Mouse (Mus musculus) G1E (cell line): ENCODE results near the gene Actr2. TPM values are rescaled to one million over a fixed set of nuclear protein-coding genes. Genes with fewer than 3 reads are reported as not detected.

Experiments used
- ATAC-seq: 2 replicates; pipeline ENCODE4 v1.8.0; 2016; ENCODE audit warnings: mild to moderate bottlenecking; ENCODE audit not compliant: insufficient number of reproducible peaks, poor library complexity, low FRiP score, severe bottlenecking; ENCODE audit errors: extremely low read depth
- DNase-seq: peaks from one replicate; pipeline ENCODE4 v3.0.0; 2012; ENCODE audit warnings: low spot score
- H3K27me3 ChIP-seq: 2 replicates; pipeline ENCODE4 v1.6.1; 2012; ENCODE audit warnings: mild to moderate bottlenecking, low read length, inconsistent platforms; ENCODE audit not compliant: insufficient read depth
- H3K36me3 ChIP-seq: replicated peaks from 2 replicates; pipeline ENCODE3; 2012; ENCODE audit warnings: mild to moderate bottlenecking, inconsistent platforms
- H3K4me1 ChIP-seq: 2 replicates; pipeline ENCODE4 v1.6.1; 2012; ENCODE audit warnings: low read depth, low read length, inconsistent platforms, mixed read lengths; ENCODE audit not compliant: insufficient read depth
- H3K4me3 ChIP-seq: 2 replicates; pipeline ENCODE4 v1.5.1; 2012; ENCODE audit warnings: low read depth, mild to moderate bottlenecking, inconsistent platforms, low read length, moderate library complexity, mixed read lengths
- H3K9me3 ChIP-seq: replicated peaks from 2 replicates; pipeline ENCODE4 v1.6.1; 2012; ENCODE audit warnings: inconsistent platforms
- CTCF ChIP-seq: IDR thresholded peaks from 2 replicates; pipeline ENCODE4 v1.5.1; 2012; ENCODE audit warnings: low read depth, low read length, inconsistent platforms, mixed read lengths
- GATA1 ChIP-seq: IDR thresholded peaks from 2 replicates; pipeline ENCODE4 v1.6.1; 2012; ENCODE audit warnings: borderline replicate concordance, low read length, inconsistent platforms, mixed read lengths
- GATA2 ChIP-seq: IDR thresholded peaks from 2 replicates; pipeline ENCODE4 v1.6.1; 2012; ENCODE audit warnings: low read depth, low read length, inconsistent platforms, borderline replicate concordance
- POLR2AphosphoS5 ChIP-seq: IDR thresholded peaks from 2 replicates; pipeline ENCODE4 v1.6.1; 2012; ENCODE audit warnings: low read depth, low read length, inconsistent platforms; ENCODE audit not compliant: insufficient replicate concordance
- TAL1 ChIP-seq: conservative IDR thresholded peaks from 2 replicates; pipeline ENCODE4 v1.6.1; 2012; ENCODE audit warnings: low read depth, low read length, inconsistent platforms, mixed read lengths
- polyA plus RNA-seq: library from polyadenylated mRNA; stranded (reverse); fragments of >175 nt; gene quantifications from 2 replicates; pipeline ENCODE4 v1.2.3, GENCODE M21; 2012
- total RNA-seq, 2 experiments: library from RNA; stranded (forward) in 1 of 2; stranded (reverse) in 1 of 2; fragments of 200-1000 nt in 1 of 2; fragments of >200 nt in 1 of 2; fragmentation: Nextera tagmentation in 1 of 2; gene quantifications; 2 replicates each; pipeline ENCODE4 v1.2.3; 2014 to 2017

Gene Actr2
- total and polyA plus RNA-seq, 3 experiments = 120 to 261 (median 217) TPM

DNA sequence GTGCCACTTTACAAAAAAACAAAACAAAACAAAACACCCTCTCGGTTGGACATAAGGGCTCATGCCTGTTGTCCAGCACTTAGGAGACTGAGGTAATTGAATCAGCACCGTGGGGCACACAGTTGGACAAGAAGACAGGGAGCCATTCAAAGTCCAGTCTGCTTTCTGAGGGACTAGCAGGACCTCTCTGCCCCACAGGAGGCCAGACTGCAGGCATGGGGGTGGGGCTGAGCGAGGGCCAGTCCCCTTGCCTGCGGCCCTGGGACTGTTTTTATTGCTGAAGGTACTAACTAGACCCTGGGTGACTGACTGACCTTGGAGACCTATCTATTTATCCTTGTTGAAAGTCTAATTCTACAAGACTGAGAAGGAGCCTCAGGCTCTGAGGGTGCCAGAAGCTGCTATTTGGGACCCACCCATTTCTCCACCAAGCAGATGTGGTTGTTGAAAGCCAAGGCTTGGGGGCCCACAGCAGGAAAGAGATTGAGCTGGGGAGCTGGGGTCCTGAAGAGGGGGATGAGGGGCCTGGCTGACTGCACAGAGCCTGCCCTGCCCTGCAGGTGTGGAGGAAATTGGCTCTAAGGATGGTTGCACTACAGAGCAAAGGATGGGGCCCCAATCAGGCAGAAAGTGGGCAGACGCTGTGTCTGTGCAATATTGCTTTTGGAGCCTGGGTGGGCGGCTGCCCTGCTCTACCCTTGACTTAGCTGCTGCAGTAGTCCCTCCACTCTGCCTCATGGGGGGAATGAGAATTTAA is 71.4 kb downstream of the Actr2 start:
- Histone ChIP-seq H3K36me3 (no peaks in the 10 kb centered on the region), H3K27me3 (peaks cover 30% of the 10 kb centered on the region), H3K4me1 (peaks cover 12% of the 10 kb centered on the region), H3K4me3 (no peak overlapping the region), H3K9me3 (no peaks in the 10 kb centered on the region)
- no peak for TF ChIP-seq GATA1
- TF ChIP-seq POLR2AphosphoS5 = no peak
- TF ChIP-seq CTCF = no peak
- no peak for TF ChIP-seq TAL1
- no peak for TF ChIP-seq GATA2
- no peak for DNase-seq
- no peak for ATAC-seq

GRCm38 (mm10) chr11:20038723-20039122 is 74.0 kb downstream of the Actr2 start:
- Histone ChIP-seq H3K9me3 (no peaks in the 10 kb centered on the region), H3K36me3 (no peaks in the 10 kb centered on the region), H3K27me3 (peaks cover 36% of the 10 kb centered on the region), H3K4me3 (no peak overlapping the region), H3K4me1 (peaks cover 19% of the 10 kb centered on the region)
- DNase-seq (no peak), ATAC-seq (no peak)
- TF ChIP-seq CTCF (no peak), POLR2AphosphoS5 (no peak), TAL1 (no peak), GATA2 (no peak), GATA1 (no peak)

GRCm38 (mm10) chr11:20037739-20038138 is 75.0 kb downstream of the Actr2 start:
- DNase-seq (no peak), ATAC-seq (no peak)
- no peaks in the 10 kb centered on the region for H3K36me3 ChIP-seq
- TF ChIP-seq GATA2 (no peak), POLR2AphosphoS5 (no peak), GATA1 (no peak), CTCF (no peak), TAL1 (no peak)
- no peaks in the 10 kb centered on the region for H3K9me3 ChIP-seq
- no peak overlapping the region for H3K4me3 ChIP-seq
- H3K4me1 ChIP-seq = peaks cover 19% of the 10 kb centered on the region
- peaks cover 36% of the 10 kb centered on the region for H3K27me3 ChIP-seq

DNA sequence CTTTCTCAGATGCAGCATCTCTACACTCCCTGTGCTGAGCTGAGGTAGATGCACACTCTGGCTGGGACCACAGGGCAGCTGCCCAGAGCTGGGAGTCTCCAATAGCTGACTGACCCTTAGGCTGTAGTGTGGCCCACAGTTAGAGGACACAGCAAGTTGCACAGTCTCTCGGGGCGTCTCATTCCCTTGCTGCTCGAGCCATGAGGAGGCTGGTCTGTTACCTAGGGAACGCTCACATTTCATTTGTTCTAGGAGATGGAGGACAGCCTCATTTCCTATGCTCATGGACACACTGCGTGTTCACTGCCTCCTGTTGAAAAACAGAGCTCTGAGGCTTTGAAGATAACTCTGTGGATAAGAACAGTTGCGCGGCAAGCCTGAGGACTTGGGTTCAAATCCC is 76.7 kb downstream of the Actr2 start:
- TF ChIP-seq CTCF (no peak), TAL1 (no peak), GATA2 (no peak), GATA1 (no peak), POLR2AphosphoS5 (no peak)
- Histone ChIP-seq H3K27me3 (peaks cover 24% of the 10 kb centered on the region), H3K9me3 (no peaks in the 10 kb centered on the region), H3K4me3 (no peak overlapping the region), H3K4me1 (peaks cover 12% of the 10 kb centered on the region), H3K36me3 (no peaks in the 10 kb centered on the region)
- DNase-seq (no peak), ATAC-seq (no peak)

- TF ChIP-seq POLR2AphosphoS5 = no peak
- no peak for TF ChIP-seq CTCF
- TF ChIP-seq GATA1 = no peak
- no peak for TF ChIP-seq TAL1
- TF ChIP-seq GATA2 = no peak
- ATAC-seq = peak; percentile 40
- peaks cover 23% of the 10 kb centered on the region; the same call in 1 of the 2 replicates for H3K27me3 ChIP-seq
- peak; percentile 37 for DNase-seq
- H3K36me3 ChIP-seq = no peaks in the 10 kb centered on the region
- no peaks in the 10 kb centered on the region for H3K9me3 ChIP-seq
- peaks cover 11% of the 10 kb centered on the region for H3K4me1 ChIP-seq
- no peak overlapping the region for H3K4me3 ChIP-seq
Measured at GRCm38 (mm10) chr11:20035343-20035928, 77.3 kb downstream of the Actr2 start.

GRCm38 (mm10) chr11:20034337-20034947 is 78.3 kb downstream of the Actr2 start:
- H3K27me3 ChIP-seq = peaks cover 20% of the 10 kb centered on the region; the same call in 1 of the 2 replicates

More at GRCm38 (mm10) chr11:20034337-20034947, 78.3 kb downstream of the Actr2 start:
- no peaks in the 10 kb centered on the region for H3K36me3 ChIP-seq
- TF ChIP-seq GATA2 (no peak), GATA1 (no peak), TAL1 (no peak), CTCF (no peak), POLR2AphosphoS5 (no peak)
- peaks cover 16% of the 10 kb centered on the region for H3K4me1 ChIP-seq
- no peaks in the 10 kb centered on the region for H3K9me3 ChIP-seq
- no peak overlapping the region for H3K4me3 ChIP-seq
- DNase-seq = no peak
- no peak for ATAC-seq
